Mouse (Mus musculus): ENCODE measurements around the gene Clcn7. TPM values are rescaled to one million over a fixed set of nuclear protein-coding genes. Genes with fewer than 3 reads are reported as not detected.

Clcn7 gene
- polyA plus RNA-seq, 1 experiment from 2014 or later: 16.6 TPM

DNA sequence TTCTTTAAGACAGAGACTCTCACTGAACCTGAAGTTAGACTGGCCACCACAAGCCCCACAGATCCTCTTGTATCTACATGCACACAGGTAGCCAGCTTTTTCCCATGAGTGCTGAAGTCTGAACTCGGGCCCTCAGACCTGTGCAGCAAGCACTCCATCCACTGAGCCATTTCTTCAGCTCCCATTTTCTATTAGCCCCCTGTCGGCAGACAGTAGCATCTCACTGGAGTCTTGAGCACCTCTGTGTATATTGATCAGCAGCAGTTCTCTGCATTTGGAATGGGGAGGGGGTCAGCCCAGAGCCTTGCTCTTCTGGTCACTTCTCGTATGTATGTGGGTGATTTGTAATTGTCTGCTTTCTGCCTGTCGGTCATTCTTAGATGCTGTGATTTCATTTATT, 6.8 kb downstream of the Clcn7 start:
- Histone ChIP-seq H3K4me1 (replicated peaks; ENCODE audit: control insufficient read depth, insufficient read depth, low read length) (no peaks in the 10 kb centered on the region), H3K27ac (ENCODE audit: low read depth, low read length) (no peak overlapping the region), H3K27me3 (ENCODE audit: control insufficient read depth, insufficient read depth, low read length) (no peaks in the 10 kb centered on the region), H3K9me3 (ENCODE audit: control insufficient read depth, low read length) (no peaks in the 10 kb centered on the region), H3K36me3 (ENCODE audit: control insufficient read depth, insufficient read depth, low read length) (no peaks in the 10 kb centered on the region), H3K9ac (ENCODE audit: low read depth, low read length) (no peak overlapping the region), H3K4me2 (replicated peaks; ENCODE audit: low read depth, low read length) (no peak overlapping the region), H3K4me3 (ENCODE audit: low read depth, low read length) (no peak overlapping the region)
- ATAC-seq (ENCODE audit: low FRiP score): no peak
- DNase-seq (ENCODE audit: low spot score): peak; percentile 20
- 72% methylated on average over 4 of the region's 4 CpGs for WGBS

DNA sequence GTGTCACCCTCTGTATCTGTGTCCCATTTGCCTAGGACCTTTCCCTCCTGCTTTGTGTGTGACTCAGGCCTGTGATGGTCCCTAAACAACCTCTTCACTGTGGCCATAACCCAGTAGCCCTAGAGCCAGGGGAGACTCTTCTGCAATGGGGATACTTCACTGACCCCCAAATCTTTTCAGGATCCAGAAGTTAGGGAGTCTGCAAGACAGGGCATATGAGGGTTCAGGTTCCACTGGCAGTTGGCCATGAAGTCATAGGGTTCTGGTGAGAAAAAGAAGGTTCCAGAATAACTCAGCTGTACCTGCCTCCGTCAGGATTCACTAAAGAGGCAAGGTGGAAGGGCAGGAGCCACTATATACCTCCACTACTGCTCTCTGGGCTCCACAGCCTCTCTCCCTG, 29.0 kb downstream of the Clcn7 start, which contains the start of gene Ccdc154:
Ccdc154 (plus strand) TSS at position 301 of the 400 bp plus-strand sequence.
- H3K4me2 ChIP-seq (replicated peaks; ENCODE audit: low read depth, low read length): no peak within 1 kb of the TSS

DNA sequence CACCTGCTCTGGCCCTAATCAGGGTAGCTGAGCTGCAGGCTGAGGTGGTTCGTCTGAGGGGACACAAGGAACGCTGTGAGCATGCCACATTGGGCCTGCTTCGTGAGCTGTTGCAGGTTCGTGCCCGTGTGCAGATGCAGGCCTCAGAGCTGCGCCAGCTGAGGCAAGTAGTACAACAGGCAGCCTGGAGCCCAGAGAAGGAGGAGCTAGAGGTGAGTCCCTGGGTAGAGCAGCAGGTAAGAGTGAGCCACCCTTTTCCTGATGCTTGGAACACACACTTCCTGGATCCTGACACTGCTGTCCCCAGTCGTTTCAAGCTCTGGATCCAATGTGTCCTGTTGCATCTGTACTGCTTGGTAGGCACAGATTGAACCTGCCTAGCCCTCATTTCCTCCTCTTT, 30.2 kb downstream of the Clcn7 start:
- Histone ChIP-seq H3K9me3 (ENCODE audit: control insufficient read depth, low read length) (no peaks in the 10 kb centered on the region), H3K27me3 (ENCODE audit: control insufficient read depth, insufficient read depth, low read length) (no peaks in the 10 kb centered on the region), H3K9ac (ENCODE audit: low read depth, low read length) (no peak overlapping the region), H3K4me2 (replicated peaks; ENCODE audit: low read depth, low read length) (no peak overlapping the region), H3K36me3 (ENCODE audit: control insufficient read depth, insufficient read depth, low read length) (no peaks in the 10 kb centered on the region; the same call in 1 of the 2 replicates), H3K4me1 (replicated peaks; ENCODE audit: control insufficient read depth, insufficient read depth, low read length) (no peaks in the 10 kb centered on the region), H3K27ac (ENCODE audit: low read depth, low read length) (no peak overlapping the region), H3K4me3 (ENCODE audit: low read depth, low read length) (no peak overlapping the region)
- 76% methylated on average over 7 of the region's 7 CpGs for WGBS
- ATAC-seq (ENCODE audit: low FRiP score) (no peak), DNase-seq (ENCODE audit: low spot score) (no peak)

More for the DNA sequence above, 29.0 kb downstream of the Clcn7 start, which contains the start of gene Ccdc154:
- H3K27ac ChIP-seq (ENCODE audit: low read depth, low read length): no peak within 1 kb of the TSS
- H3K9me3 ChIP-seq (ENCODE audit: control insufficient read depth, low read length): no peaks in the 10 kb centered on the region
- DNase-seq (ENCODE audit: low spot score) (no peak), ATAC-seq (ENCODE audit: low FRiP score) (no peak)
- H3K36me3 ChIP-seq (ENCODE audit: control insufficient read depth, insufficient read depth, low read length): no peaks in the 10 kb centered on the region; the same call in 1 of the 2 replicates
- no peak within 1 kb of the TSS for H3K4me3 ChIP-seq (ENCODE audit: low read depth, low read length)
- no peaks in the 10 kb centered on the region for H3K4me1 ChIP-seq (replicated peaks; ENCODE audit: control insufficient read depth, insufficient read depth, low read length)
- WGBS: 85% methylated on average over 1 of the region's 1 CpGs
- no peak within 1 kb of the TSS for H3K9ac ChIP-seq (ENCODE audit: low read depth, low read length)
- H3K27me3 ChIP-seq (ENCODE audit: control insufficient read depth, insufficient read depth, low read length): no peaks in the 10 kb centered on the region

GRCm38 (mm10) chr17:25164770-25165169, 31.6 kb downstream of the Clcn7 start:
- DNase-seq (ENCODE audit: low spot score): no peak
- Histone ChIP-seq H3K4me2 (replicated peaks; ENCODE audit: low read depth, low read length) (no peak overlapping the region), H3K4me1 (replicated peaks; ENCODE audit: control insufficient read depth, insufficient read depth, low read length) (no peaks in the 10 kb centered on the region), H3K9me3 (ENCODE audit: control insufficient read depth, low read length) (no peaks in the 10 kb centered on the region), H3K9ac (ENCODE audit: low read depth, low read length) (no peak overlapping the region), H3K4me3 (ENCODE audit: low read depth, low read length) (no peak overlapping the region), H3K36me3 (ENCODE audit: control insufficient read depth, insufficient read depth, low read length) (no peaks in the 10 kb centered on the region; the same call in 1 of the 2 replicates), H3K27me3 (ENCODE audit: control insufficient read depth, insufficient read depth, low read length) (no peaks in the 10 kb centered on the region), H3K27ac (ENCODE audit: low read depth, low read length) (no peak overlapping the region)
- ATAC-seq (ENCODE audit: low FRiP score): no peak
- 90% methylated on average over 3 of the region's 3 CpGs for WGBS

- Histone ChIP-seq H3K27ac (ENCODE audit: low read depth, low read length) (no peak overlapping the region), H3K9ac (ENCODE audit: low read depth, low read length) (no peak overlapping the region), H3K4me1 (replicated peaks; ENCODE audit: control insufficient read depth, insufficient read depth, low read length) (no peaks in the 10 kb centered on the region), H3K36me3 (ENCODE audit: control insufficient read depth, insufficient read depth, low read length) (no peaks in the 10 kb centered on the region), H3K9me3 (ENCODE audit: control insufficient read depth, low read length) (no peaks in the 10 kb centered on the region), H3K4me3 (ENCODE audit: low read depth, low read length) (no peak overlapping the region), H3K4me2 (replicated peaks; ENCODE audit: low read depth, low read length) (no peak overlapping the region), H3K27me3 (ENCODE audit: control insufficient read depth, insufficient read depth, low read length) (no peaks in the 10 kb centered on the region)
- ATAC-seq (ENCODE audit: low FRiP score): no peak
- DNase-seq (ENCODE audit: low spot score): no peak
- WGBS: 74% methylated on average over 6 of the region's 6 CpGs
Measured at GRCm38 (mm10) chr17:25165970-25166671, 32.9 kb downstream of the Clcn7 start.

DNA sequence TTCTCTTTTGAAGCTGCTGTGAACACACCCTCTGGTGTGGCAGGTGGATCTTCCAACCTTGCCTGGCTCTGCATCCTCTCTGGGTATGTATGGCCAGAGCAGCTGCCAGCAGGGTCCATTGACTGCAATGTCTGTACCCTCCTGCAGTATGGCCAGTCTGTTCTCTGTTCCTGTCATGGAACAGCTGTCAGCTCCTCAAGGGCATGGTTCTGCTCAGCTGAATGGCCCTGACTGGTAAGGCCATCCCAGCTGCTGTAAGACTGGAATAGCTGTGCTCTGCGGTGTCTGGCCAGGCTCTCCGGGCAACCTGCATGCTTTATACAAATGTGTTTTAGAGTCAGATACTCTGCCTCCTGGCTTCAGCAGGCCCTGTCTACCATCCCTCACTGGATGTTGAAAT, 36.5 kb downstream of the Clcn7 start:
- 89% methylated on average over 2 of the region's 2 CpGs for WGBS
- no peak overlapping the region for H3K27ac ChIP-seq (ENCODE audit: low read depth, low read length)
- H3K4me3 ChIP-seq (ENCODE audit: low read depth, low read length): no peak overlapping the region
- no peak overlapping the region for H3K4me2 ChIP-seq (replicated peaks; ENCODE audit: low read depth, low read length)
- no peak for DNase-seq (ENCODE audit: low spot score)
- H3K9ac ChIP-seq (ENCODE audit: low read depth, low read length): no peak overlapping the region
- ATAC-seq (ENCODE audit: low FRiP score): no peak
- no peaks in the 10 kb centered on the region for H3K4me1 ChIP-seq (replicated peaks; ENCODE audit: control insufficient read depth, insufficient read depth, low read length)
- H3K27me3 ChIP-seq (ENCODE audit: control insufficient read depth, insufficient read depth, low read length): no peaks in the 10 kb centered on the region
- H3K36me3 ChIP-seq (ENCODE audit: control insufficient read depth, insufficient read depth, low read length): no peaks in the 10 kb centered on the region
- no peaks in the 10 kb centered on the region for H3K9me3 ChIP-seq (ENCODE audit: control insufficient read depth, low read length)

GRCm38 (mm10) chr17:25172558-25172957, 39.4 kb downstream of the Clcn7 start:
- no peaks in the 10 kb centered on the region for H3K9me3 ChIP-seq (ENCODE audit: control insufficient read depth, low read length)
- ATAC-seq (ENCODE audit: low FRiP score) (no peak), DNase-seq (ENCODE audit: low spot score) (no peak)
- H3K27ac ChIP-seq (ENCODE audit: low read depth, low read length): no peak overlapping the region
- no peak overlapping the region for H3K4me2 ChIP-seq (replicated peaks; ENCODE audit: low read depth, low read length)
- H3K27me3 ChIP-seq (ENCODE audit: control insufficient read depth, insufficient read depth, low read length): no peaks in the 10 kb centered on the region
- no peaks in the 10 kb centered on the region for H3K4me1 ChIP-seq (replicated peaks; ENCODE audit: control insufficient read depth, insufficient read depth, low read length)
- 87% methylated on average over 3 of the region's 3 CpGs for WGBS
- H3K36me3 ChIP-seq (ENCODE audit: control insufficient read depth, insufficient read depth, low read length): no peaks in the 10 kb centered on the region
- no peak overlapping the region for H3K4me3 ChIP-seq (ENCODE audit: low read depth, low read length)
- H3K9ac ChIP-seq (ENCODE audit: low read depth, low read length): no peak overlapping the region

DNA sequence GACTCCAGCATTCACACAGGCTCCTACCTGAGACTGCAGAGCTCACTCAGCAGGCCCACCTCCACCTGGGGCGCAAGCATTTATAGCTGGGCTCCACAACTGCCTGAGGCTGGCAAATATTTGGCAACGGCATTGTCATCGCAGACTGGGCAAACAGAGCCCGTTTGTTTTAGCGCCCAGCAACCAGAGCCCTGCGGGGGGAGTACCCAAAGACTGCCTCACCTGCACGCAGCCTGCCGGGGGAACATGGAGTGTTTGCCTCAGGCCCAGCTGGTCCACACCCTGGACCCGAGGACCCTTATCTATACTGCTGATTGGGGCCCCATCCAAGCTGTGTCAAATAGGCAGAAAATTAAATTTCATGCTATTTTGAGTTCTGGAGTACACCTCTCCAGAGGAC, 42.2 kb downstream of the Clcn7 start, which contains the start of gene Gm38655:
Gm38655 (minus strand) TSS at position 61 of the 400 bp plus-strand sequence.
- 75% methylated on average over 9 of the region's 9 CpGs for WGBS
- H3K36me3 ChIP-seq (ENCODE audit: control insufficient read depth, insufficient read depth, low read length): no peaks in the 10 kb centered on the region
- H3K27ac ChIP-seq (ENCODE audit: low read depth, low read length): no peak within 1 kb of the TSS
- H3K27me3 ChIP-seq (ENCODE audit: control insufficient read depth, insufficient read depth, low read length): no peaks in the 10 kb centered on the region
- H3K4me1 ChIP-seq (replicated peaks; ENCODE audit: control insufficient read depth, insufficient read depth, low read length): no peaks in the 10 kb centered on the region
- ATAC-seq (ENCODE audit: low FRiP score) (no peak), DNase-seq (ENCODE audit: low spot score) (no peak)
- H3K9me3 ChIP-seq (ENCODE audit: control insufficient read depth, low read length): no peaks in the 10 kb centered on the region
- H3K9ac ChIP-seq (ENCODE audit: low read depth, low read length): no peak within 1 kb of the TSS
- no peak within 1 kb of the TSS for H3K4me3 ChIP-seq (ENCODE audit: low read depth, low read length)
- H3K4me2 ChIP-seq (replicated peaks; ENCODE audit: low read depth, low read length): no peak within 1 kb of the TSS

DNA sequence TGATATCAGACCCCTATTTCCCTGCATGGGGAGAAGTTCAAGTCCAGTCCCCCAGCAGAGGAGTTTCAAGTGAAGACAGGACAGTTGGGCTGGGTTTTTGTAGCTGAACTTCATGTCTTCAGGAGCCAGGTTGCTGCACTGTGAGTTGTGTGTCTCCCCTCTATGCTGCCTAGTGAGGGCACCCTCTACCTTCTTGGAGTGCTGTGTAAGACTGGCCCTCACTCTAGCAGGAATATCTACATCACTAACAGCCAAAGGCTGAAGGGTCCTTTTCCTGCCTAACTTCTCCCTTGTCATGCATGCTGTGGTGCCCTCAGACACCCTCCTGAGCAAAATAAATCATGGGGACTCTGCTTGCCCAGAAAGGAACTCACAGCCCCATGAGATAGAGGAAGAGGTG, 50.0 kb downstream of the Clcn7 start:
- ATAC-seq (ENCODE audit: low FRiP score) (no peak), DNase-seq (ENCODE audit: low spot score) (no peak)
- H3K27ac ChIP-seq (ENCODE audit: low read depth, low read length): no peak overlapping the region
- no peak overlapping the region for H3K4me3 ChIP-seq (ENCODE audit: low read depth, low read length)
- no peaks in the 10 kb centered on the region for H3K36me3 ChIP-seq (ENCODE audit: control insufficient read depth, insufficient read depth, low read length)
- no peak overlapping the region for H3K4me2 ChIP-seq (replicated peaks; ENCODE audit: low read depth, low read length)
- H3K27me3 ChIP-seq (ENCODE audit: control insufficient read depth, insufficient read depth, low read length): no peaks in the 10 kb centered on the region
- H3K9me3 ChIP-seq (ENCODE audit: control insufficient read depth, low read length): no peaks in the 10 kb centered on the region
- H3K4me1 ChIP-seq (replicated peaks; ENCODE audit: control insufficient read depth, insufficient read depth, low read length): no peaks in the 10 kb centered on the region; the same call in 1 of the 2 replicates
- no peak overlapping the region for H3K9ac ChIP-seq (ENCODE audit: low read depth, low read length)
